Mouse (Mus musculus) MEL (cell line): Measurements from ENCODE around the gene Sh3rf3.
A peak's percentile ranks its signal among the peaks of the same experiment; 100 is the strongest.

ENCODE experiments used
- CTCF ChIP-seq, 3 experiments: IDR thresholded peaks in 2 of 3; conservative IDR thresholded peaks in 1 of 3; 2 replicates each; pipeline ENCODE4 v1.5.1; 2011 to 2012; ENCODE audit warnings: low read length in 3 of 3, low read depth in 2 of 3, mild to moderate bottlenecking in 2 of 3, improper control_type of control experiment in 1 of 3, inconsistent platforms in 1 of 3, mixed read lengths in 1 of 3, moderate library complexity in 1 of 3; ENCODE audit not compliant: control insufficient read depth in 1 of 3, insufficient read depth in 1 of 3, poor library complexity in 1 of 3, severe bottlenecking in 1 of 3
- E2F4 ChIP-seq: IDR thresholded peaks from 2 replicates; pipeline ENCODE4 v1.6.1; 2011; ENCODE audit warnings: low read depth, low read length, improper control_type of control experiment, borderline replicate concordance
- KAT2A ChIP-seq: conservative IDR thresholded peaks from 2 replicates; pipeline ENCODE4 v1.6.1; 2012; ENCODE audit warnings: low read depth, low read length, improper control_type of control experiment, inconsistent platforms
- MYC ChIP-seq: IDR thresholded peaks from 2 replicates; pipeline ENCODE4 v1.6.1; 2011; ENCODE audit warnings: low read depth, mild to moderate bottlenecking, low read length, improper control_type of control experiment, moderate library complexity
- POLR2A ChIP-seq, 2 experiments: IDR thresholded peaks; 2 replicates each; pipeline ENCODE4 v1.6.1; 2011 to 2012; ENCODE audit warnings: low read length in 2 of 2, mild to moderate bottlenecking in 2 of 2, control low read depth in 1 of 2, improper control_type of control experiment in 1 of 2, low read depth in 1 of 2, moderate library complexity in 1 of 2; ENCODE audit not compliant: control insufficient read depth in 1 of 2, insufficient read depth in 1 of 2, poor library complexity in 1 of 2
- RCOR1 ChIP-seq: IDR thresholded peaks from 2 replicates; pipeline ENCODE4 v1.6.1; 2012; ENCODE audit warnings: low read depth, mild to moderate bottlenecking, inconsistent platforms, low read length, improper control_type of control experiment

- peak; percentile 80 to 87 (median 87) for TF ChIP-seq CTCF (IDR thresholded peaks at IDR 0.05 in 2 of 3, conservative IDR thresholded peaks at IDR 0.05 in 1 of 3; ENCODE audit: control insufficient read depth in 1 of 3, insufficient read depth in 1 of 3, low read depth in 2 of 3, low read length in 3 of 3, poor library complexity in 1 of 3, severe bottlenecking in 1 of 3)
- no peak for TF ChIP-seq E2F4
- no peak for TF ChIP-seq POLR2A (IDR thresholded peaks at IDR 0.05; ENCODE audit: control insufficient read depth in 1 of 2, insufficient read depth in 1 of 2, low read depth in 1 of 2, low read length in 2 of 2, poor library complexity in 1 of 2)
- TF ChIP-seq KAT2A: no peak
- no peak for TF ChIP-seq MYC
- no peak for TF ChIP-seq RCOR1
Measured at GRCm38 (mm10) chr10:59109015-59109414, 295.9 kb downstream of the Sh3rf3 start.
